Mouse (Mus musculus): ENCODE results near the gene Bcap31.
A peak's percentile ranks its signal among the peaks of the same experiment; 100 is the strongest.
"Not testable (repeated sequence)": the region's sequence is repeated elsewhere in the genome, so short reads cannot be mapped to it uniquely, and the experiment has no call there.

The Bcap31 gene

DNA sequence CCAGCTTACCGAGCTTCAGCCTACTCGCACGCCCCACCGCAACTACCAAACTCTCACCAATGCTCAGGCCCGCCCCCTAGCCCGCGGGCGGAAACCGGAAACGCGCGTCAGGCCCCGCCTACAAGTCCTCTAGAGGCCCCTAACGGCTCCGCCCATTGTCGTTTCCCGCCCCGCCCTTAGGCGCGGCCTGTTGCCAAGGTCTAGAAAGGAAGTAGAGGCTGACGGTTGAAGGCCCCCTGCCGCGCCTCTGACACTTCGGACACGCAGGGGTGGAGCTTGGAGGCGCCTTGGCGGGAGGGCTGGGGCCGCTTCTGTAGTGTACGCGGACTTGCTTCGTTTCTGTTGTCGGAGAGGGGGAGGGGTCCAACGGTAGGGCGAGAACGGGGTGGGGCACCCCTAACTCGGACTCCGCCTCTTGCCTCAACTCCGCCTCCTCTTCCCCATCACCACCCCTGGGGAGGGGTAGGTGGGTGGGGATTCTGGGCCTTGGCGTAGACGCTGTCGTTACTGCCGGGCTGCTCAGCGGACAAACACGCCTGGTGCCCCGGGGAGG lies at the start of gene Bcap31, which contains the start of gene Abcd1:
Gene Bcap31, minus strand, starts transcription at position 67 of the 553 bp plus-strand sequence.
Gene Abcd1, plus strand, starts transcription at position 489 of the 553 bp plus-strand sequence.
- DNase-seq (ENCODE audit: low read depth in 2 of 2, low spot score in 2 of 2): peak; percentile 93 to 94

DNA sequence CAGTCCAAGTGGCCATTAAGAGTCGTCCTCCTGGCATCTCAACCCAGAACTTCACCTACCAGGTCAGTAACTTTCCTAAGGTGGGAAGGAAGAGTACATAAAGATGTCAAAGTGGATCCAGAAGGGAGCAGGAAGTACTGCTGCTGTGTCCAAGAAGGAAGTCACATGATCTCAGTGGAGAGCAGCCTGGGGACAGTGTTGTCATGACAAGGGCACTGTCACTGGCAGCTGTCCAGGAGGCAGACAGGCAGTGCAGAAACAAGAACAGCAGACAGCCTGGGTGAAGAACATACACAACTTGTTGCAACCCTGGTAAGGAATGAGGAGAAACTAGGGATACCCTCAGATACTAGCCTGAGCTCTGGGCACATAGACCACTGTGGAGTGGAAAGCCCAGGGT lies 49.3 kb upstream of the Bcap31 start:
- no peak for DNase-seq (ENCODE audit: low read depth in 2 of 2, low spot score in 2 of 2)

DNA sequence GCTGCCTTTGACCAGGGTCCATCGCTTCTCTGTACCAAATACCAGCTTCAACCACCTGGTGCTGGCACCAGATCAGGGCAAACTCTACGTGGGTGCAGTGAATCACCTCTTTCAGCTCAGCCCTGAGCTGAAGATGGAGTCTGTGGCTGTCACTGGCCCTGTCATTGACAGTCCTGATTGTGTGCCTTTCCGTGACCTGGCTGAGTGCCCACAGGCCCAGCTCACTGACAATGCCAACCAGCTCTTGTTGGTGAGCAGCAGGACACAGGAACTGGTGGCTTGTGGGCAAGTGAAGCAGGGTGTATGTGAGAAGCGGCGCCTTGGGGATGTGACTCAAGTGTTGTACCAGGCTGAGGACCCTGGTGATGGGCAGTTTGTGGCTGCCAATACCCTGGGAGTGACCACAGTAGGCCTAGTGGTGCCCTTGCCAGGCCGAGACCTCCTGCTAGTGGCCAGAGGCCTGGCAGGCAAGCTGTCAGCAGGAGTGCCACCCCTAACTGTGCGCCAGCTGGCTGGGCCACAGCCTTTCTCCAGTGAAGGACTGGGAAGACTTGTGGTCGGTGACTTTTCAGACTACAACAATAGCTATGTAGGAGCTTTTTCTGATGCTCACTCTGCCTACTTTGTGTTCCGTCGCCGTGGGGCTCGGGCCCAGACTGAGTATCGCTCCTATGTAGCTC lies 42.8 kb upstream of the Bcap31 start:
- no peak for DNase-seq (ENCODE audit: low read depth in 2 of 2, low spot score in 2 of 2)

- no peak for DNase-seq (ENCODE audit: low read depth in 2 of 2, low spot score in 2 of 2)
Measured at GRCm38 (mm10) chrX:73756334-73757140, 40.6 kb upstream of the Bcap31 start, which contains the start of gene Plxnb3. TSS of gene Plxnb3 (plus strand) at chrX:73757090.

GRCm38 (mm10) chrX:73748977-73749376 lies 33.0 kb upstream of the Bcap31 start:
- DNase-seq (ENCODE audit: low read depth in 2 of 2, low spot score in 2 of 2): no peak

DNA sequence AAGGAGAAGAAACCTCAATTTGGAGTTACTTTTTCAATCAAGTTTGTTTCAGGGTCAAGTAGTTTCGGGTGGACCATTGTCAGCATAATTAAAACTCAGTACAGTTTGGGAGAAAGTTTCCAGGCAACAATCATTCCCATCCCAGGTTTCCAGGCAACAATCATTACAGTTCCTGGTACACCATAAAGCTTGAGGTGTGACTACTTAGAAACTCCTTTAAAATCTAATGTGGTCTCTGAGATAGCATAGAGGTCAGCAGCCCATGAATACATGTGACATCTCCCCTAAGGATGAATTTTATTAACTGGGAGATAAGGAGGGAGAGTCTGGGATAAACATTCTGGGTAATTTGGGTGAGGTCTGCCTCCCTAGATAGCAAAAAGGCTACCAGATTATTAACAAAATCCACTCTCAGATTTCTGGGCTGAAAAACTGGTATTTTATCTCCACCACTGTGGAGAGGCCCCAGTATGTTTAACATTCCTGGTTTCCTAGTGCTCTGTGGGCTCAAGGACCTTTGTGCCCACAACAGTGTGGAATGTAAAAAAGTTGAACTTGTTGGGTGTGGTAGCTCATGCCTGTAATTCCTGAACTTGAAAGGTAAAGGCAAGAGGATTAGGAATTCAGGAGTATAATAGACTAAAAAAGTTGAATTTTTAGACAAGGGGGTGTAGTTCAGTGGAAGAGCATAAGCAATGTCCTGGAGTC lies 29.0 kb upstream of the Bcap31 start:
- DNase-seq (ENCODE audit: low read depth in 2 of 2, low spot score in 2 of 2): no peak

DNA sequence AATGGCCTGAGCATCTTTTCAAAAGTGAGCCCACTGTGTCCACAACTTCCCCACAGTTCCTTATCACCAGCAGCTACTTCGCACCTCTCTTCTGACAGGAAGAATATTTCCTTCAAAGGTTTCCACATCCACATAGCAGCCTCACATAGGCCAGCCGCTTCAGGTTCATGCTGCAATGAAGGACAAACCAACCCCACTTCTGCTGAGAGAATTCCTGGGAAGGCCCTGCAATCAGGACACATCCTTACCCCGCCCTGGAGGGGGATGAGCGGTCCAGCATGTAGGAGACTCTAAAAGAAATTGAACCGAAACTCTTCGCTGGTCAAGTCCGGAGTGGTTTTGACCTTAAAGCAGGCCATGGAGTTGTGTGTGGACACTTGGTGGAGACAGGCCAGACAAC lies 23.9 kb upstream of the Bcap31 start:
- DNase-seq (ENCODE audit: low read depth in 2 of 2, low spot score in 2 of 2): not testable (repeated sequence)

GRCm38 (mm10) chrX:73739151-73739550 lies 23.2 kb upstream of the Bcap31 start:
- DNase-seq (ENCODE audit: low read depth in 2 of 2, low spot score in 2 of 2): no peak

- DNase-seq (ENCODE audit: low read depth in 2 of 2, low spot score in 2 of 2): no peak
Measured at GRCm38 (mm10) chrX:73738155-73738554, 22.2 kb upstream of the Bcap31 start.

- no peak for DNase-seq (ENCODE audit: low read depth in 2 of 2, low spot score in 2 of 2)
Measured at GRCm38 (mm10) chrX:73730908-73731307, 14.9 kb upstream of the Bcap31 start.

DNA sequence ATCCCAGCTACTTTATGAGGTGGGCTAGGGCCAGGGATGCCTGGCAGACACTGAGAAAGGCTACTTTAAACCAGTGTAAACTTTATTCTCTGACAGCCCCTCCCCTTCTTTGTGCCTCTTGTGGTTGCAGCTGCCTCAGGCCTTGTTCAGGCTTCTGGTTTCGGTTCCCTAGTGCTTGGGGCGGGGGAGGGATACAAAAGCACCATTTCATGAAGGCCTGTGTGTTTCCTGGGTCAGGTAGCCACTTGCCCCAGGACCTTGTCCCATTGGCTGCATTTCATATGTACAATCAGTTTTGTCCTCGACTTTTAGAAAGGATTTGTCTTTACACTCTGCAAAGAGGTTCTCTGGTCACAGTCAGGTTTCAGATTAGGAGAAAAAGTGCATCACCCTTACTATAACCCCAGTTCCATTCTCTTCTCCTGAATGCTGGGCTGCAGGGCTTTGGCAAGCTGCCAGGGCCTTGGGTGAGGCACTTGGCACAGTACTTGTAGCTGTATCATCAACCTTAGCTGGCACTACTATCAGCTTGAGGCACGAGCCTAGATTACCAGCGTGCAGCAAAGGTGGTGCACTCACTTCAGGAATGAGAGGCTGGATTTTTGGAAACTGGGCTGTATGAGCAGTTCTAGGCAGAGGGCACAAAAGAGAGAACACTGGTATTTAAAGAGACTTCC lies 2.8 kb upstream of the Bcap31 start:
- peak in 1 of 2 experiments; percentile 0 for DNase-seq (ENCODE audit: low read depth in 2 of 2, low spot score in 2 of 2)

- no peak for DNase-seq (ENCODE audit: low read depth in 2 of 2, low spot score in 2 of 2)
Measured at GRCm38 (mm10) chrX:73718271-73718670, 2.3 kb upstream of the Bcap31 start.

- DNase-seq (ENCODE audit: low read depth in 2 of 2, low spot score in 2 of 2): peak in 1 of 2 experiments; percentile 4
Measured at GRCm38 (mm10) chrX:73717667-73718066, 1.7 kb upstream of the Bcap31 start.

DNA sequence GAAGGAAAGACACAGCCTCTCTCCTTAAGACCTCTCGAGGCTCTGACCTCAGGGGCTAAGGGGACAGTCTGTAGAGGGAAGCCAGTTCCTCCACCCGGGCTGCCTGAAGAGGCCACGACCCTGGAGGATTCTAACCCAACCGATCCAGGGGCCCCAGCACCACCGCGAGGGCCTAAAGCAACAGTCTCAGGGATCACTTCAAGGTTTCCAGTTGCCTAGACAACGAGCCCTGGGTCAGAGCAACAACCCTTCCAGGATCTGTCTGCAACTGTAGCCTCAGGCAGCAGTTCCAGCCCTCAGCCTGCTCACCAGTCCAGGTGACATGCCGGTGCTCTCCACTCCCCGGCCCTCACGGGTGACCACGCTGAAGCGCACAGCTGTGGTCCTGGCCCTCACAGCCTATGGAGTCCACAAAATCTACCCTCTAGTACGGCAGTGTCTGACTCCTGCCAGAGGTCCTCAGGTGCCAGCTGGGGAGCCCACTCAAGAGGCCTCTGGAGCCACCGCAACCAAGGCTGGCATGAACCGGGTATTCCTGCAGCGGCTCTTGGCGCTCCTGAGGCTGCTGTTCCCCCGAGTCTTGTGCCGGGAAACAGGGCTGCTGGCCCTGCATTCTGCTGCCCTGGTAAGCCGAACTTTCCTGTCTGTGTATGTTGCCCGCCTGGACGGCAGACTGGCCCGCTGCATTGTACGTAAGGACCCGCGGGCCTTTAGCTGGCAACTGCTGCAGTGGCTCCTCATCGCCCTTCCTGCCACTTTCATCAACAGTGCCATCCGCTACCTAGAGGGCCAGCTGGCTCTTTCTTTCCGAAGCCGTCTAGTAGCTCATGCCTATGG lies 952 bp upstream of the Bcap31 start:
- DNase-seq (ENCODE audit: low read depth in 2 of 2, low spot score in 2 of 2): peak in 1 of 2 experiments; percentile 0

DNA sequence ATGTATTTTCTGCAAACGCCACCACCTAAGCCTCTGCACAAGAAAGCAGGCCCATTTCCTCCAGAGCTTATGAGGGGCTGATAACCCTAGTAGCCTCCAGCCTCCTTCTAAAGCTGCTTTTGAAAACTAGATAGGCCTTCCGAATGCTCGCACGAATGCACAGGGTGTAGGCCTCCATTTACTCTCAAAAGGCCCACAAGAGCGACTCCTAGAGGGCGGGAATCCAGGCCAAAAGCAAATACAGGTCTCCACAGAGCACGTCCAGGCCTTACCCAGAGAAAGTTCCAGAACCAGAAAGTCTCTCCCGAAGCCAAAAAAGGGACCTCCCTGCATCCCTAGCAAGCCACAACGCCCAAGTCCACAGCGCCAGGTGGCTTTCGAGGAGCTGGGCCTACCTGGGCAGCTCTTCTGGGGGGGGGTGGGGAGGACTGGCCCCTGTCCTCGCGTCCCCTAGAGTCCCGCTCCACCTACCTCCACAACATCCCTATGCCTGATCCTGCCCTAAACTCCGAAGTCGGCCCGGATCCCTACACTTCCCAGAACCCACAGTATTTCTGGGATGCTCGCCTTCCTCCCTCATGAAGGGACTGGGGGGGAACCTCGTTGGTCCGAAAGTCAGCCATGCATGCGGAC lies 383 bp downstream of the Bcap31 start:
- DNase-seq (ENCODE audit: low read depth in 2 of 2, low spot score in 2 of 2): peak; percentile 7 to 28

- DNase-seq (ENCODE audit: low read depth in 2 of 2, low spot score in 2 of 2): no peak
Measured at GRCm38 (mm10) chrX:73700472-73700871, 15.5 kb downstream of the Bcap31 start.

- peak; percentile 15 to 32 for DNase-seq (ENCODE audit: low read depth in 2 of 2, low spot score in 2 of 2)
Measured at GRCm38 (mm10) chrX:73690917-73691629, 24.9 kb downstream of the Bcap31 start.

DNA sequence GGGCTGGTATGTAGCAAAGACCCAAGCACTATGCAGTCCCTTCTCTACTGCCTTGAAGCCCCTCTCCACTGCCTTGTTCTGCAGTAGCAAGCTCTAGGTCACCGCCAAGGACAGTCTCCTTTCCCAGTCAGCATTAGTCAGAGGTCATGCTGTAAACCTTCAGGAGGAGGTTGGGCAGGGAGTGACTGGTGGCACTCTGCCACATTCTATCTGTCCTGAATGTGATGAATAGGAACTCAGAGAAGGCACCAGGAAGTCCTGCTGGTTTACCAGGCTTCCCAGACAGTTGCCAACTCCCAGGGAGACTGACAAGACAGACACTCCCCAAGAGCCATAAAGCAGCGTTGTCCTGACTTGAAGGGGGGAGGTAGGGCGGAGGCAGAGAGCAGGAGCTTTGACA lies 30.3 kb downstream of the Bcap31 start:
- DNase-seq (ENCODE audit: low read depth in 2 of 2, low spot score in 2 of 2): no peak

DNA sequence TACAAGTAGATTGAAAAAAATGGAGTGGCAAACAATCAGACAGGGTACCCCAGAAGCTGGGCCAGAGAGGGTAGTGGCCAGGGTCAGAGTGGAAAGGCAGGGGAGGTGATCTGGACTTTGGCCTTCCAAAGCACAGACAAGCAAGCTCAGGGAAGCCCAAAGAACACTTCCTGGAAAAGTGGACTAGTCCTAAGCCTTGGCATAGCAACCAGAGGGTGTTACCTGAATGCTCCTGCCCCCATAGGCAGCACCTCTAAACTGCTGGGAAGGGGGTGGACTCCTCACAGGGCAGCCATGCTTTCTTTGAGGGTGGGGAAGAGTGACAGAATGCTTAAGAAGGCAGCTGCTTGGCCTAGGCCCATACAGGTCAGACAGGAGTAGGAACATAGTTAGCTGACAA lies 31.0 kb downstream of the Bcap31 start:
- DNase-seq (ENCODE audit: low read depth in 2 of 2, low spot score in 2 of 2): no peak
